Mouse (Mus musculus) heart, adult 2 months (tissue): ENCODE data around the gene Tnfsf18. TPM values are rescaled to one million over a fixed set of nuclear protein-coding genes. Genes with fewer than 3 reads are reported as not detected.

ENCODE experiments used
- DNase-seq, 2 experiments: peaks; one replicate each; pipeline ENCODE4 v3.0.0; 2021
- H3K27ac ChIP-seq: fragments of 200-600 bp; 2 replicates; pipeline ENCODE4 v1.8.1; 2022
- H3K27me3 ChIP-seq: fragments of 200-500 bp; 2 replicates; pipeline ENCODE4 v1.6.1; 2012; ENCODE audit warnings: mild to moderate bottlenecking, low read length, inconsistent platforms, mixed read lengths; ENCODE audit not compliant: control insufficient read depth, insufficient read depth
- H3K36me3 ChIP-seq: fragments of 200-500 bp; 2 replicates; pipeline ENCODE4 v1.6.1; 2012; ENCODE audit warnings: low read length, inconsistent platforms; ENCODE audit not compliant: control insufficient read depth, insufficient read depth
- H3K4me1 ChIP-seq: fragments of 200-500 bp; 2 replicates; pipeline ENCODE4 v1.6.1; 2011; ENCODE audit warnings: low read length; ENCODE audit not compliant: control insufficient read depth, insufficient read depth
- H3K4me3 ChIP-seq: fragments of 200-600 bp; 2 replicates; pipeline ENCODE4 v1.8.1; 2022
- H3K79me2 ChIP-seq: fragments of 200-500 bp; replicated peaks from 2 replicates; pipeline ENCODE4 v1.6.1; 2012; ENCODE audit warnings: mild to moderate bottlenecking, inconsistent platforms, low read length, moderate library complexity, mixed read lengths; ENCODE audit not compliant: control insufficient read depth, insufficient read depth
- H3K9ac ChIP-seq: fragments of 200-500 bp; 2 replicates; pipeline ENCODE4 v1.6.1; 2012; ENCODE audit warnings: low read depth, mild to moderate bottlenecking, control low read depth, inconsistent platforms, low read length, mixed read lengths
- CTCF ChIP-seq: fragments of 200-600 bp; IDR thresholded peaks from 2 replicates; pipeline ENCODE4 v1.8.1; 2022; ENCODE audit warnings: antibody characterized with exemption, mild to moderate bottlenecking, moderate library complexity
- EP300 ChIP-seq: fragments of 200-500 bp; IDR thresholded peaks from 2 replicates; pipeline ENCODE4 v1.6.1; 2011; ENCODE audit warnings: low read depth, low read length, control low read depth; ENCODE audit not compliant: insufficient read depth
- POLR2A ChIP-seq: fragments of 200-500 bp; IDR thresholded peaks from 2 replicates; pipeline ENCODE4 v1.6.1; 2011; ENCODE audit warnings: mild to moderate bottlenecking, low read depth, low read length, control low read depth; ENCODE audit not compliant: insufficient read depth
- WGBS: fragments of 180-500 bp; shearing (Covaris S2); methylation state at CpG from one replicate; pipeline ENCODE4 v1.1.7; 2018; 5-methylcytosine and 5-hydroxymethylcytosine counted together
- intact Hi-C: fragments of 180-260 bp; cut with DNase I; formaldehyde crosslinking; loops from one replicate; pipeline ENCODE4 v1.15.1; 2025
- long read RNA-seq: library from polyadenylated mRNA; stranded (forward); transcript quantifications from one replicate; pipeline ENCODE4 v2.0.0, GENCODE M21; 2021
- polyA plus RNA-seq: library from polyadenylated mRNA; depleted of rRNA; stranded (reverse); fragments of >200 nt; gene quantifications from 2 replicates; pipeline ENCODE4 v1.2.3, GENCODE M21; 2012; rRNA removed
- total RNA-seq, 2 experiments: library from RNA; stranded (reverse); gene quantifications; 2 replicates each; pipeline ENCODE4 v1.2.3; 2021

Gene Tnfsf18
- total RNA-seq (under 1 TPM; 0.10 to 0.18 TPM), polyA plus RNA-seq (not detected in 2 replicates)
- long read RNA-seq = 0 reads

GRCm38 (mm10) chr1:161494343-161494742 is at the start of gene Tnfsf18:
TSS of gene Tnfsf18 (plus strand) at chr1:161494655.
- H3K9ac ChIP-seq = no peak within 1 kb of the TSS
- H3K36me3 ChIP-seq = peaks cover 5% of the 10 kb centered on the region
- no peaks in the 10 kb centered on the region for H3K27me3 ChIP-seq
- no peaks in the 10 kb centered on the region for H3K79me2 ChIP-seq
- peaks cover 7% of the 10 kb centered on the region for H3K4me1 ChIP-seq
- peak; percentile 77 to 86 for DNase-seq
- 6% methylated on average over 8 of the region's 8 CpGs for WGBS
- peak; percentile 72; the same call in 1 of the 2 replicates for TF ChIP-seq EP300
- no peak for TF ChIP-seq POLR2A
- TF ChIP-seq CTCF = no peak
- H3K4me3 ChIP-seq = no peak within 1 kb of the TSS
- no peak within 1 kb of the TSS for H3K27ac ChIP-seq
- intact Hi-C loops = loop anchor here (1.0 to 5.0 kb wide), 2 partner anchors 31 to 92 kb away; no protein-coding TSS in a partner anchor

GRCm38 (mm10) chr1:161444858-161445257 is 49.6 kb upstream of the Tnfsf18 start:
- no peaks in the 10 kb centered on the region for H3K27me3 ChIP-seq
- no peak overlapping the region for H3K9ac ChIP-seq
- no peak overlapping the region for H3K27ac ChIP-seq
- H3K4me3 ChIP-seq = no peak overlapping the region
- TF ChIP-seq CTCF (no peak), POLR2A (no peak), EP300 (no peak)
- 88% methylated on average over 7 of the region's 7 CpGs for WGBS
- no peaks in the 10 kb centered on the region for H3K79me2 ChIP-seq
- H3K4me1 ChIP-seq = no peaks in the 10 kb centered on the region
- no peak for DNase-seq
- H3K36me3 ChIP-seq = no peaks in the 10 kb centered on the region
- intact Hi-C loops = no loop called here

- intact Hi-C loops = no loop called here
- Histone ChIP-seq H3K27ac (no peak overlapping the region), H3K79me2 (no peaks in the 10 kb centered on the region), H3K9ac (no peak overlapping the region), H3K4me3 (no peak overlapping the region), H3K4me1 (no peaks in the 10 kb centered on the region), H3K27me3 (no peaks in the 10 kb centered on the region), H3K36me3 (no peaks in the 10 kb centered on the region)
- TF ChIP-seq CTCF = no peak
- no peak for TF ChIP-seq POLR2A
- TF ChIP-seq EP300 = no peak
- DNase-seq = no peak
- WGBS = 29% methylated on average over 3 of the region's 3 CpGs
Observed at GRCm38 (mm10) chr1:161451683-161452245, 42.7 kb upstream of the Tnfsf18 start.

- H3K27ac ChIP-seq = no peak overlapping the region
- DNase-seq = no peak
- H3K36me3 ChIP-seq = no peaks in the 10 kb centered on the region
- WGBS = 85% methylated on average over 1 of the region's 1 CpGs
- no peaks in the 10 kb centered on the region for H3K79me2 ChIP-seq
- intact Hi-C loops = no loop called here
- no peak overlapping the region for H3K9ac ChIP-seq
- H3K4me1 ChIP-seq = no peaks in the 10 kb centered on the region
- no peak overlapping the region for H3K4me3 ChIP-seq
- no peaks in the 10 kb centered on the region for H3K27me3 ChIP-seq
- TF ChIP-seq EP300 = no peak
- no peak for TF ChIP-seq CTCF
- no peak for TF ChIP-seq POLR2A
Observed at GRCm38 (mm10) chr1:161452250-161452649, 42.2 kb upstream of the Tnfsf18 start.

GRCm38 (mm10) chr1:161463388-161464085 is 30.9 kb upstream of the Tnfsf18 start:
- no peaks in the 10 kb centered on the region for H3K79me2 ChIP-seq
- H3K4me1 ChIP-seq = peaks cover 5% of the 10 kb centered on the region
- peak; percentile 38 to 69 for DNase-seq
- H3K27ac ChIP-seq = peak overlapping the region; percentile 52
- H3K36me3 ChIP-seq = 0 out of 2 replicates have a peak, but pooled peaks cover 2% of the 10 kb centered on the region
- no peak overlapping the region for H3K9ac ChIP-seq
- intact Hi-C loops = loop anchor here (1.0 kb wide), 1 partner anchor 31 kb away; the partner anchor contains the start of gene Tnfsf18
- WGBS = 41% methylated on average over 2 of the region's 2 CpGs
- H3K4me3 ChIP-seq = no peak overlapping the region
- no peaks in the 10 kb centered on the region for H3K27me3 ChIP-seq
- TF ChIP-seq EP300 = peak; percentile 71
- TF ChIP-seq POLR2A = no peak
- TF ChIP-seq CTCF = no peak

- DNase-seq = no peak
- Histone ChIP-seq H3K4me3 (no peak overlapping the region), H3K36me3 (no peaks in the 10 kb centered on the region), H3K27me3 (no peaks in the 10 kb centered on the region), H3K9ac (no peak overlapping the region), H3K79me2 (no peaks in the 10 kb centered on the region), H3K4me1 (no peaks in the 10 kb centered on the region), H3K27ac (no peak overlapping the region)
- WGBS = 44% methylated on average over 3 of the region's 3 CpGs
- intact Hi-C loops = no loop called here
- no peak for TF ChIP-seq POLR2A
- no peak for TF ChIP-seq CTCF
- TF ChIP-seq EP300 = no peak
Observed at GRCm38 (mm10) chr1:161477221-161477620, 17.2 kb upstream of the Tnfsf18 start.
